In genomic region chr13:23535137-23536075, GRCm38 (mm10) we compare ENCODE assay signal across 8 mouse cellular contexts. TPM values are rescaled to one million over a fixed set of nuclear protein-coding genes. Genes with fewer than 3 reads are reported as not detected.
DNase-seq lines count a peak whose midpoint lies in the region; ATAC-seq and TF ChIP-seq lines count a peak whose summit lies in the region.
"Not testable (repeated sequence)": the region's sequence is repeated elsewhere in the genome, so short reads cannot be mapped to it uniquely, and the experiment has no call there.

Hist1h3g (plus strand) TSS chr13:23535422.

- TF ChIP-seq POLR2A in cortical plate, adult 2 months (IDR thresholded peaks at IDR 0.05; ENCODE audit: extremely low read depth, insufficient read depth, low read length): not testable (repeated sequence)

- not testable (repeated sequence) for TF ChIP-seq CTCF in cortical plate, adult 2 months (IDR thresholded peaks at IDR 0.05; ENCODE audit: extremely low read depth, insufficient read depth, low read length)

- H3K4me3 ChIP-seq in cortical plate, adult 2 months (ENCODE audit: insufficient read depth, low read length): peak within 1 kb of the TSS; percentile 24

- not testable (repeated sequence) for H3K4me1 ChIP-seq in cortical plate, adult 2 months (ENCODE audit: control insufficient read depth, insufficient read depth, low read length)

- H3K27ac ChIP-seq in cortical plate, adult 2 months (ENCODE audit: insufficient read depth, low read length): not testable (repeated sequence)

- DNase-seq in adipocyte (ENCODE audit: low spot score): peak; percentile 92
- peak; percentile 51 to 60 for DNase-seq in gastrocnemius, adult 8-10 months (ENCODE audit: low spot score in 2 of 2)
- peak; percentile 96 for DNase-seq in induced T-regulatory cell, adult 2 months (ENCODE audit: low read depth)
- DNase-seq in left cerebral cortex, adult 8-10 months (ENCODE audit: low spot score in 2 of 2): peak; percentile 75 to 92
- peak; percentile 96 to 98 for DNase-seq in right cerebral cortex, postnatal 10 days (ENCODE audit: low spot score in 2 of 2)
- DNase-seq in urinary bladder, postnatal 25 days (ENCODE audit: low spot score): peak; percentile 61

- ATAC-seq in megakaryocyte, adult 5-6 weeks (ENCODE audit: poor library complexity, severe bottlenecking): peak; percentile 67

RNA-seq across cellular contexts. Expression of gene Hist1h3g, which starts in this region (rescaled TPM):
- polyA plus RNA-seq in cortical plate, adult 2 months (2012; rRNA removed): 0.74 and 0.92 TPM in 2 replicates
- 1 to 10 TPM in 1 of 4 experiments, under 1 TPM in 1, not detected in 2; 0.75 to 2.2 TPM for total RNA-seq in gastrocnemius, adult 8-10 months (2022)
- total RNA-seq in left cerebral cortex, adult 8-10 months (2022): 1 to 10 TPM; 3.7 to 6.0 (median 4.2) TPM
- 225 and 241 TPM in 2 replicates for total RNA-seq in megakaryocyte, adult 5-6 weeks (2015)
- total RNA-seq in megakaryocyte, adult 5-6 weeks (2017): 441 and 668 TPM in 2 replicates

Comparison
In these comparisons a context has a peak if more than half of its experiments do, and no peak if none do; other contexts are left out.
1. RNA of gene Hist1h3g (total RNA-seq): 225 to 668 TPM in megakaryocyte, adult 5-6 weeks; 3.7 to 6.0 TPM in left cerebral cortex, adult 8-10 months and 0.75 to 2.2 TPM in gastrocnemius, adult 8-10 months; every median in the first group is over 10 times any median in the second.
2. Peak in every context shown above with its lines, with median percentiles within 50 percentile points of each other: DNase-seq.